Mouse (Mus musculus) ES-Bruce4 (cell line): ENCODE data around the gene Hadhb.

Experiments used
- CTCF ChIP-seq: IDR thresholded peaks from one replicate; pipeline ENCODE4 v1.8.1; 2011; ENCODE audit warnings: low read depth, low read length
- EP300 ChIP-seq: IDR thresholded peaks from 2 replicates; pipeline ENCODE4 v1.6.1; 2011; ENCODE audit warnings: low read depth, low read length; ENCODE audit not compliant: insufficient read depth
- POLR2A ChIP-seq: IDR thresholded peaks from one replicate; pipeline ENCODE4 v1.8.1; 2011; ENCODE audit warnings: low read length; ENCODE audit not compliant: insufficient read depth

- TF ChIP-seq POLR2A = no peak
- no peak for TF ChIP-seq CTCF
- TF ChIP-seq EP300 = no peak
These were observed 44.5 kb upstream of the Hadhb start for GRCm38 (mm10) chr5:30110371-30111060.
